8 mouse cellular contexts compared by ENCODE assay signal in genomic region chr7:43894836-43895235, GRCm38 (mm10). TPM values are rescaled to one million over a fixed set of nuclear protein-coding genes. Genes with fewer than 3 reads are reported as not detected.
DNase-seq lines count a peak whose midpoint lies in the region; ATAC-seq and TF ChIP-seq lines count a peak whose summit lies in the region.

No protein-coding gene starts in this region.

- TF ChIP-seq POLR2A in liver, adult 2 months (IDR thresholded peaks at IDR 0.05; ENCODE audit: extremely low read depth, insufficient read depth, low read length), result no peak

- no peaks in the 10 kb centered on the region for H3K4me1 ChIP-seq in forebrain, embryonic 10.5 days
- H3K4me1 ChIP-seq in heart, embryonic 15.5 days (replicated peaks), result no peaks in the 10 kb centered on the region
- no peaks in the 10 kb centered on the region for H3K4me1 ChIP-seq in liver, adult 2 months (ENCODE audit: control insufficient read depth, insufficient read depth, low read length)
- no peaks in the 10 kb centered on the region for H3K4me1 ChIP-seq in stomach, embryonic 14.5 days (ENCODE audit: control insufficient read depth, insufficient read depth, low read length)

- peak; percentile 92 for ATAC-seq in heart, embryonic 15.5 days (replicated peaks; ENCODE audit: insufficient number of reproducible peaks, insufficient read depth, low FRiP score, low read depth)
- ATAC-seq in stomach, embryonic 14.5 days (ENCODE audit: insufficient number of reproducible peaks, insufficient read depth, low FRiP score, low read depth), result peak; percentile 84

- no peaks in the 10 kb centered on the region for H3K36me3 ChIP-seq in forebrain, embryonic 10.5 days (replicated peaks)
- H3K36me3 ChIP-seq in heart, embryonic 15.5 days, result no peaks in the 10 kb centered on the region
- H3K36me3 ChIP-seq in liver, adult 2 months (ENCODE audit: control insufficient read depth, insufficient read depth, low read length), result no peaks in the 10 kb centered on the region
- H3K36me3 ChIP-seq in stomach, embryonic 14.5 days (ENCODE audit: control insufficient read depth, insufficient read depth, low read length), result no peaks in the 10 kb centered on the region

- H3K79me2 ChIP-seq in liver, adult 2 months (ENCODE audit: control insufficient read depth, insufficient read depth, low read length), result no peaks in the 10 kb centered on the region

- no peaks in the 10 kb centered on the region for H3K9me3 ChIP-seq in forebrain, embryonic 10.5 days
- H3K9me3 ChIP-seq in heart, embryonic 15.5 days (replicated peaks), result no peaks in the 10 kb centered on the region
- H3K9me3 ChIP-seq in stomach, embryonic 14.5 days (ENCODE audit: control insufficient read depth, low read depth, low read length), result no peaks in the 10 kb centered on the region

- peak; percentile 82 for DNase-seq in CD4-positive, CD25-positive, alpha-beta regulatory T cell, adult 2 months (ENCODE audit: low read depth, low spot score)
- DNase-seq in c-Kit-negative CD71-positive TER-119-positive erythroid progenitor cells, embryonic 14.5 days (ENCODE audit: low read depth, low spot score), result peak; percentile 19
- peak; percentile 75 for DNase-seq in forebrain, embryonic 10.5 days (ENCODE audit: extremely low spot score, low spot score)
- DNase-seq in kidney, postnatal 10 days, result peak; percentile 91
- DNase-seq in liver, adult 2 months (ENCODE audit: extremely low read depth, low read depth, low spot score), result peak; percentile 55
- peak; percentile 85 for DNase-seq in neural tube, embryonic 10.5 days (ENCODE audit: extremely low spot score, low spot score)

- TF ChIP-seq CTCF in liver, adult 2 months (IDR thresholded peaks at IDR 0.05; ENCODE audit: low read depth, low read length), result peak; percentile 86

- 13% methylated on average over 1 of the region's 1 CpGs for WGBS in forebrain, embryonic 10.5 days
- 5% methylated on average over 1 of the region's 1 CpGs for WGBS in heart, embryonic 15.5 days
- WGBS in liver, adult 2 months, result 10% methylated on average over 1 of the region's 1 CpGs
- 5% methylated on average over 1 of the region's 1 CpGs for WGBS in stomach, embryonic 14.5 days

- no peaks in the 10 kb centered on the region for H3K27me3 ChIP-seq in forebrain, embryonic 10.5 days (ENCODE audit: poor library complexity, severe bottlenecking)
- no peaks in the 10 kb centered on the region for H3K27me3 ChIP-seq in heart, embryonic 15.5 days
- no peaks in the 10 kb centered on the region for H3K27me3 ChIP-seq in liver, adult 2 months (ENCODE audit: control insufficient read depth, insufficient read depth, low read length)
- no peaks in the 10 kb centered on the region for H3K27me3 ChIP-seq in stomach, embryonic 14.5 days (ENCODE audit: control insufficient read depth, insufficient read depth, low read length)

- no peak overlapping the region for H3K4me3 ChIP-seq in forebrain, embryonic 10.5 days
- H3K4me3 ChIP-seq in heart, embryonic 15.5 days, result no peak overlapping the region
- H3K4me3 ChIP-seq in liver, adult 2 months (ENCODE audit: insufficient read depth, low read depth, low read length), result no peak overlapping the region
- H3K4me3 ChIP-seq in stomach, embryonic 14.5 days (ENCODE audit: low read depth, low read length), result no peak overlapping the region

- no peak overlapping the region for H3K4me2 ChIP-seq in heart, embryonic 15.5 days
- H3K4me2 ChIP-seq in stomach, embryonic 14.5 days (replicated peaks; ENCODE audit: low read depth, low read length), result no peak overlapping the region

- no peak overlapping the region for H3K27ac ChIP-seq in forebrain, embryonic 10.5 days
- H3K27ac ChIP-seq in heart, embryonic 15.5 days, result no peak overlapping the region
- no peak overlapping the region for H3K27ac ChIP-seq in liver, adult 2 months (replicated peaks; ENCODE audit: insufficient read depth, low read depth, low read length)
- H3K27ac ChIP-seq in stomach, embryonic 14.5 days (ENCODE audit: low read length), result no peak overlapping the region

- no peak overlapping the region for H3K9ac ChIP-seq in heart, embryonic 15.5 days
- H3K9ac ChIP-seq in liver, adult 2 months (ENCODE audit: low read depth, low read length), result no peak overlapping the region
- no peak overlapping the region for H3K9ac ChIP-seq in stomach, embryonic 14.5 days (replicated peaks; ENCODE audit: low read depth, low read length)

RNA-seq across cellular contexts. Expression of gene Klk4, which starts 13.9 kb away (rescaled TPM):
- not detected in 2 replicates for polyA plus RNA-seq in forebrain, embryonic 10.5 days (2016; fragmentation: Nextera tagmentation; extraction: Ambion mirVana)
- 0.18 TPM in 1 of 2 replicates, not detected in the other for polyA plus RNA-seq in heart, embryonic 15.5 days (2015; fragmentation: Nextera tagmentation; extraction: Ambion mirVana)
- total RNA-seq in liver, adult 2 months (2014; rRNA removed), result not detected in 2 replicates
- polyA plus RNA-seq in liver, adult 2 months (2012; rRNA removed), result not detected in 2 replicates
- polyA plus RNA-seq in stomach, embryonic 14.5 days (2014; fragmentation: Nextera tagmentation; extraction: Ambion mirVana), result not detected in 2 replicates

RNA-seq across cellular contexts. Expression of gene Klk15, which starts 38.7 kb away (rescaled TPM):
- not detected in 2 replicates for polyA plus RNA-seq in forebrain, embryonic 10.5 days (2016; fragmentation: Nextera tagmentation; extraction: Ambion mirVana)
- not detected in 2 replicates for polyA plus RNA-seq in heart, embryonic 15.5 days (2015; fragmentation: Nextera tagmentation; extraction: Ambion mirVana)
- not detected in 2 replicates for total RNA-seq in liver, adult 2 months (2014; rRNA removed)
- polyA plus RNA-seq in liver, adult 2 months (2012; rRNA removed), result not detected in 2 replicates
- polyA plus RNA-seq in stomach, embryonic 14.5 days (2014; fragmentation: Nextera tagmentation; extraction: Ambion mirVana), result not detected in 2 replicates

RNA-seq across cellular contexts. Expression of gene Klk5, which starts 53.1 kb away (rescaled TPM):
- polyA plus RNA-seq in forebrain, embryonic 10.5 days (2016; fragmentation: Nextera tagmentation; extraction: Ambion mirVana), result 0.19 and 0.30 TPM in 2 replicates
- not detected in 2 replicates for polyA plus RNA-seq in heart, embryonic 15.5 days (2015; fragmentation: Nextera tagmentation; extraction: Ambion mirVana)
- not detected in 2 replicates for total RNA-seq in liver, adult 2 months (2014; rRNA removed)
- not detected in 2 replicates for polyA plus RNA-seq in liver, adult 2 months (2012; rRNA removed)
- not detected in 2 replicates for polyA plus RNA-seq in stomach, embryonic 14.5 days (2014; fragmentation: Nextera tagmentation; extraction: Ambion mirVana)

RNA-seq across cellular contexts. Expression of gene Klk1b8, which starts 55.6 kb away (rescaled TPM):
- polyA plus RNA-seq in forebrain, embryonic 10.5 days (2016; fragmentation: Nextera tagmentation; extraction: Ambion mirVana), result not detected in 2 replicates
- polyA plus RNA-seq in heart, embryonic 15.5 days (2015; fragmentation: Nextera tagmentation; extraction: Ambion mirVana), result not detected in 2 replicates
- not detected in 2 replicates for total RNA-seq in liver, adult 2 months (2014; rRNA removed)
- not detected in 2 replicates for polyA plus RNA-seq in liver, adult 2 months (2012; rRNA removed)
- polyA plus RNA-seq in stomach, embryonic 14.5 days (2014; fragmentation: Nextera tagmentation; extraction: Ambion mirVana), result not detected in 2 replicates

Comparison
In these comparisons a context has a peak if more than half of its experiments do, and no peak if none do; other contexts are left out.
1. DNase-seq: peak in every context shown above with its lines; median percentile 91 in kidney, postnatal 10 days; 85 in neural tube, embryonic 10.5 days; 82 in CD4-positive, CD25-positive, alpha-beta regulatory T cell, adult 2 months; 75 in forebrain, embryonic 10.5 days; 55 in liver, adult 2 months; 19 in c-Kit-negative CD71-positive TER-119-positive erythroid progenitor cells, embryonic 14.5 days.